Mouse (Mus musculus): ENCODE measurements around the gene Cmah.

DNA sequence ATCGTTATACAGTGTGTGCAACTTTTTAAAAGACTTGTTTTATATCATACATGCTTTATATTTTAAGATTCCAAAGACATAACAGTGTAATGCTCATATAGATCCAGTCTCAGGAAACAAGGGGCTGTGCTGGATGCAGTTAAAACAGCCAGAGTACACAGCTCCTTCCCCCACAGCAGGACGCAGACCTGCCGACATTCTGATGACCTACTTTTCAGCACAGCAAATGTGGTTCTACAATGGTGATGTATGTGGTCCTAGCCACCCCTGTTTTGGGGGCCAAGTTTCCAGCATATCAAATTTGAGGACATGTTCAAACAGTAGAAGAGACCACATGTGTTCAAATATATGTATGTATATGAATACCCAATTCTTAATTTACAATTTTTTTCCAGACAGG lies 198.3 kb downstream of the Cmah start:
- TF ChIP-seq CTCF (IDR thresholded peaks at IDR 0.05; ENCODE audit: borderline replicate concordance, extremely low read depth, insufficient read depth, insufficient read length) (no peak), POLR2A (IDR thresholded peaks at IDR 0.05; ENCODE audit: borderline replicate concordance, extremely low read depth, insufficient read depth, insufficient read length, poor library complexity, severe bottlenecking) (no peak)
